Mouse (Mus musculus) forebrain, embryonic 14.5 days (tissue): ENCODE results near the gene Morn1. TPM values are rescaled to one million over a fixed set of nuclear protein-coding genes. Genes with fewer than 3 reads are reported as not detected.

Experiments used
- ATAC-seq: fragments of 200-750 bp; cut with Nextera tagmentation; 2 replicates; pipeline ENCODE4 v1.8.0; 2017; ENCODE audit warnings: mild to moderate bottlenecking, moderate library complexity
- DNase-seq: peaks from one replicate; pipeline ENCODE4 v3.0.0-alpha.2; 2015; ENCODE audit warnings: low spot score
- H3K27ac ChIP-seq: fragments of 300-500 bp; sonication (generic); 2 replicates; pipeline ENCODE4 v1.5.1; 2014; ENCODE audit warnings: low read depth, mild to moderate bottlenecking, control low read depth, low read length, moderate library complexity
- H3K27me3 ChIP-seq: fragments of 300-500 bp; sonication (generic); replicated peaks from 2 replicates; pipeline ENCODE4 v1.6.1; 2014; ENCODE audit warnings: low read length, control low read depth, mixed read lengths; ENCODE audit not compliant: control insufficient read depth, insufficient read depth
- H3K36me3 ChIP-seq: fragments of 300-500 bp; sonication (generic); 2 replicates; pipeline ENCODE4 v1.6.1; 2014; ENCODE audit warnings: low read length, control low read depth; ENCODE audit not compliant: control insufficient read depth, insufficient read depth
- H3K4me1 ChIP-seq: fragments of 300-500 bp; sonication (generic); 2 replicates; pipeline ENCODE4 v1.6.1; 2014; ENCODE audit warnings: antibody characterized with exemption, low read length, control low read depth; ENCODE audit not compliant: control insufficient read depth, insufficient read depth
- H3K4me2 ChIP-seq: fragments of 300-500 bp; sonication (generic); 2 replicates; pipeline ENCODE4 v1.6.1; 2014; ENCODE audit warnings: mild to moderate bottlenecking, control low read depth, low read length
- H3K4me3 ChIP-seq: fragments of 300-500 bp; sonication (generic); 2 replicates; pipeline ENCODE4 v1.5.1; 2014; ENCODE audit warnings: low read depth, low read length, control low read depth
- H3K9ac ChIP-seq: fragments of 300-500 bp; sonication (generic); 2 replicates; pipeline ENCODE4 v1.6.1; 2014; ENCODE audit warnings: mild to moderate bottlenecking, low read length, control low read depth, moderate library complexity
- H3K9me3 ChIP-seq: fragments of 300-500 bp; sonication (generic); replicated peaks from 2 replicates; pipeline ENCODE4 v1.6.1; 2016; ENCODE audit warnings: low read length, control low read depth, mixed read lengths; ENCODE audit not compliant: control insufficient read depth
- WGBS: fragments of 180-500 bp; shearing (Covaris S2); extraction: QIAGEN DNeasy Blood & Tissue Kit; methylation state at CpG from one replicate; pipeline ENCODE4 v1.1.7; 2014; 5-methylcytosine and 5-hydroxymethylcytosine counted together
- polyA plus RNA-seq: library from polyadenylated mRNA; unstranded; fragments of >200 nt; fragmentation: Nextera tagmentation; extraction: Ambion mirVana; gene quantifications from 2 replicates; pipeline ENCODE4 v1.2.1, GENCODE M21; 2014

Morn1 gene
- polyA plus RNA-seq, 1 experiment from 2014 or later = 7.1 TPM

GRCm38 (mm10) chr4:155151221-155151788 lies 64.9 kb downstream of the Morn1 start:
- peak overlapping the region; percentile 85 for H3K4me2 ChIP-seq
- WGBS = 57% methylated on average over 12 of the region's 12 CpGs
- H3K4me1 ChIP-seq = peaks cover 12% of the 10 kb centered on the region
- peaks cover 17% of the 10 kb centered on the region for H3K36me3 ChIP-seq
- H3K4me3 ChIP-seq = peak overlapping the region; percentile 34; the same call in 1 of the 2 replicates
- H3K9me3 ChIP-seq = no peaks in the 10 kb centered on the region
- no peak; the same call in 1 of the 2 replicates for ATAC-seq
- H3K27ac ChIP-seq = no peak overlapping the region
- H3K27me3 ChIP-seq = peaks cover 5% of the 10 kb centered on the region; the same call in 1 of the 2 replicates
- DNase-seq = no peak
- peak overlapping the region; percentile 69 for H3K9ac ChIP-seq

GRCm38 (mm10) chr4:155151845-155152244 lies 65.5 kb downstream of the Morn1 start:
- Histone ChIP-seq H3K27me3 (peaks cover 5% of the 10 kb centered on the region; the same call in 1 of the 2 replicates), H3K4me3 (no peak overlapping the region), H3K4me2 (no peak overlapping the region), H3K4me1 (peaks cover 12% of the 10 kb centered on the region), H3K9me3 (no peaks in the 10 kb centered on the region), H3K9ac (no peak overlapping the region), H3K27ac (no peak overlapping the region), H3K36me3 (peaks cover 22% of the 10 kb centered on the region)
- 82% methylated on average over 4 of the region's 4 CpGs for WGBS
- no peak for ATAC-seq
- no peak for DNase-seq

DNA sequence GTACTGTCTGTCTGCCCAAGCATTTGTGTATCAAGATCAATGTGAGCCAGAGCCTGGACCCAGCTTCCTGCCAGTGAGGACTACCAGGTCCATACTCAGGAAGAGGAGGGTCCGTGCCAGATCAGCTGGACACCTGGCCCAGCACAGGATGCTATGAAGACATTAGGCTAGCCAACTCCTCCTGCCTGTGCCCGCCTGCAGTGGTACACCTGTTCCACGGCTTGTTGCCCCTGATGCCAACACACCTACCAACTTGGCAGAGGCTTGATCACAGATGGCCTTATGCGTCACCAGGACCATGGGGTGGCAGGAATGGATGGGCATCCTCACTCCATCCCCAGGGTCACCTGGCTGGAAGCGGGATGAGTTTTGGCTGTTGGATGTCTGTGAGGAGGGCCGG lies 66.1 kb downstream of the Morn1 start:
- Histone ChIP-seq H3K27me3 (peaks cover 5% of the 10 kb centered on the region; the same call in 1 of the 2 replicates), H3K27ac (no peak overlapping the region), H3K4me2 (no peak overlapping the region), H3K36me3 (peaks cover 28% of the 10 kb centered on the region), H3K4me3 (no peak overlapping the region), H3K4me1 (peaks cover 12% of the 10 kb centered on the region), H3K9me3 (no peaks in the 10 kb centered on the region), H3K9ac (no peak overlapping the region)
- DNase-seq (no peak), ATAC-seq (no peak)
- 90% methylated on average over 6 of the region's 6 CpGs for WGBS

- Histone ChIP-seq H3K27ac (no peak overlapping the region), H3K9me3 (no peaks in the 10 kb centered on the region), H3K4me3 (no peak overlapping the region), H3K4me2 (no peak overlapping the region), H3K36me3 (peaks cover 39% of the 10 kb centered on the region), H3K9ac (no peak overlapping the region), H3K27me3 (peaks cover 5% of the 10 kb centered on the region; the same call in 1 of the 2 replicates), H3K4me1 (peaks cover 12% of the 10 kb centered on the region)
- no peak for ATAC-seq
- 81% methylated on average over 3 of the region's 3 CpGs for WGBS
- no peak for DNase-seq
Measured at GRCm38 (mm10) chr4:155153389-155154072, 67.2 kb downstream of the Morn1 start.

DNA sequence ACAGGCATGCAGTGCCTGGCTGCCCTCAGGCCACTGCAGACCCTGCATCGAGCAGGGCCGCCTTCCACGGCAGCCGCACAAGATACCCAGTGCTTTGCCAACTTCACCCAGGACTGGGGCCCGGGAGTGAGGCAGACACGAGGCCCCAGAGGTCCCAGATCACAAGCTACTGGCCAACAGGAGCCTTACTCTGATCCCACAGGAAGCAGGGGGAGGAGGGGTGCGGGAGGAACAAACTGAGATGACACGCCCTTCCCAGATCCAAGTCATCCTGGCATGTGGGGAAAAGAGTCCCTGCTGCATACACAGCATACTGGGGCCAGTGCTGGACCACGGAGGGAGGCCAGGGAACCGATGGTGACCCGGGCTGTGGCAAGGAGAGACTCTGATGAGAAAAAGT lies 68.6 kb downstream of the Morn1 start:
- DNase-seq = no peak
- Histone ChIP-seq H3K4me3 (no peak overlapping the region), H3K9ac (no peak overlapping the region), H3K36me3 (peaks cover 52% of the 10 kb centered on the region), H3K4me1 (peaks cover 12% of the 10 kb centered on the region), H3K27me3 (peaks cover 5% of the 10 kb centered on the region; the same call in 1 of the 2 replicates), H3K4me2 (no peak overlapping the region), H3K9me3 (no peaks in the 10 kb centered on the region), H3K27ac (no peak overlapping the region)
- ATAC-seq = no peak
- WGBS = 81% methylated on average over 11 of the region's 11 CpGs

DNA sequence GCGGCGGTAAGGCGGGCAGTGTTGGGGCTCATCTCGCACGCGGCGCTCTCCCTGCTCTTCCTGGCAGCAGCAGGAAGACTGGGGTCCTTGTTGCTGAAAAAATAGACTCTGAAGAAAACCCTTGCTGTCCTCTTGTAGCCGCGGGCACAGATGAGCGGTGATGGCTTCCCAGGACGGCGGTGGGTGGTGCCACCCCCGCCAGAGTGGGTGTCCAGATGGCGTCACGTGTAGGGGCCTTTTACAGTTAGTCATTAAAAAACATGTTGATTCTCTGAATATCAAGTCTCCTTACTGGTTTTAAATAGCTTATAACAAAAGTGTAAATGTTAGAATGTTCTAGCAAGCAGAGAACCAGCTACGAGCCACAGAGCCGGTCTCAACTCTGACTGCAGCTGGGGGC lies 70.4 kb downstream of the Morn1 start:
- H3K36me3 ChIP-seq = peaks cover 52% of the 10 kb centered on the region
- no peak overlapping the region for H3K4me2 ChIP-seq
- ATAC-seq (no peak), DNase-seq (no peak)
- H3K4me1 ChIP-seq = no peaks in the 10 kb centered on the region
- no peak overlapping the region for H3K4me3 ChIP-seq
- peaks cover under 1% of the 10 kb centered on the region; the same call in 1 of the 2 replicates for H3K27me3 ChIP-seq
- WGBS = 95% methylated on average over 17 of the region's 17 CpGs
- H3K27ac ChIP-seq = no peak overlapping the region
- H3K9ac ChIP-seq = no peak overlapping the region
- H3K9me3 ChIP-seq = no peaks in the 10 kb centered on the region

- Histone ChIP-seq H3K4me1 (no peaks in the 10 kb centered on the region), H3K4me3 (no peak overlapping the region), H3K9me3 (no peaks in the 10 kb centered on the region), H3K27ac (no peak overlapping the region), H3K9ac (no peak overlapping the region), H3K4me2 (no peak overlapping the region), H3K27me3 (no peaks in the 10 kb centered on the region), H3K36me3 (peaks cover 52% of the 10 kb centered on the region)
- 89% methylated on average over 27 of the region's 27 CpGs for WGBS
- DNase-seq (no peak), ATAC-seq (no peak)
Measured at GRCm38 (mm10) chr4:155157871-155158542, 71.6 kb downstream of the Morn1 start.

DNA sequence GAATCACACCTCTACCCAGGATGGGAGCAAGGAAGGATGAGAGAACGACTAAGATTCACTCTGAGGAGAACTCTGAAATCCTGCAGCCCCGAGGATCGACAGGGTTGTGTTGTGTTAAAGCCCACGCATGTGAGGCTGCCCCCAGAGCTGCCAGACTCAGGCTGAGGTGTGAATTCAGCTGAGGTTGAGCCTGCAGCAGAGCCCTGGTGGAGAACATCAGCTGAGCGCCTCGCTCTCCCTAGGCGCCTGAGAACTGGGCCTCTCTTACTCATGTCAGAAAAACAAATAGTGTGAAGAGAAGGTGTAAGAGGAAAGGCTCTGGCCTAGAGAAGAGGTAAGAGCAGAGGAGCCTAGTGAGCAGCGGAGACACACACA lies 72.2 kb downstream of the Morn1 start:
- Histone ChIP-seq H3K27me3 (no peaks in the 10 kb centered on the region), H3K36me3 (peaks cover 52% of the 10 kb centered on the region), H3K27ac (no peak overlapping the region), H3K9me3 (no peaks in the 10 kb centered on the region), H3K4me3 (no peak overlapping the region), H3K9ac (no peak overlapping the region), H3K4me2 (no peak overlapping the region), H3K4me1 (peaks cover 5% of the 10 kb centered on the region; the same call in 1 of the 2 replicates)
- WGBS = 81% methylated on average over 8 of the region's 8 CpGs
- ATAC-seq (no peak), DNase-seq (no peak)
